Mouse (Mus musculus) layer of hippocampus, adult 2 months (tissue): Measurements from ENCODE around the gene Foxr1. TPM values are rescaled to one million over a fixed set of nuclear protein-coding genes. Genes with fewer than 3 reads are reported as not detected.

Experiments
- DNase-seq, 2 experiments: peaks; one replicate each; pipeline ENCODE4 v3.0.0; 2022; ENCODE audit warnings: low spot score in 2 of 2
- H3K27ac ChIP-seq: fragments of 200-600 bp; 2 replicates; pipeline ENCODE4 v1.8.1; 2022
- H3K4me3 ChIP-seq: fragments of 200-600 bp; 2 replicates; pipeline ENCODE4 v1.8.1; 2022; ENCODE audit warnings: mild to moderate bottlenecking
- CTCF ChIP-seq: fragments of 200-600 bp; conservative IDR thresholded peaks from 2 replicates; pipeline ENCODE4 v1.8.1; 2022; ENCODE audit warnings: antibody characterized with exemption, mild to moderate bottlenecking, moderate library complexity
- total RNA-seq, 2 experiments: library from RNA; stranded (reverse); gene quantifications; 2 replicates each; pipeline ENCODE4 v1.2.3; 2021

Gene Foxr1
- total RNA-seq, 2 experiments from 2014 or later: not detected

DNA sequence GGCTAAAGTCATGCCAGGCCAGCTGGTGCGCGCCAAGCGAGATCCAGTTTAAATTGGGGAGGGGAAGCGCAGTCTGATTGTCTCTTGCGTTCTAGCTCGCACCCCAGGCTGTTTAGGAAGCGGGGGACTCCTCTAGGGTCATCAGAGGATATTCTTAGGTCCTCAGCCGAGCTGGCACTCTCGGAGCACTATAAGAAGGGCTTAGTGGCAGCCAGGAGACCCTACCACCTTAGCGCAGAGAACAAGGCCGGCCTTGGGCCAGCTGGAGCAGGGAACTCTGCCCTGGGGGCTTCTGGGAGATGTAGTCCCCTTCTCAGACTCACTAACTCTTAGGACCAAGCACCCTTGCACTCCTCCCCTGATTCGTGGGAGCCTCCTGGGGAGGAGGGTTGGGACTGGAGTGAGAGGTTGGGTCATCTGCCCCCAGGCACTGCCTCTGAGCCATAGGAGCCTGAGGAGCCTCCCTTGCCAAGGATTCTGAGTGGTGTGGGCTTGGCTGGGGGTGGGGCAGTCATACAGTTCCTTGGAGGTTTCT lies 42.6 kb upstream of the Foxr1 start:
- Histone ChIP-seq H3K4me3 (peak overlapping the region; percentile 85), H3K27ac (peak overlapping the region; percentile 98)
- DNase-seq: no peak
- TF ChIP-seq CTCF: no peak

DNA sequence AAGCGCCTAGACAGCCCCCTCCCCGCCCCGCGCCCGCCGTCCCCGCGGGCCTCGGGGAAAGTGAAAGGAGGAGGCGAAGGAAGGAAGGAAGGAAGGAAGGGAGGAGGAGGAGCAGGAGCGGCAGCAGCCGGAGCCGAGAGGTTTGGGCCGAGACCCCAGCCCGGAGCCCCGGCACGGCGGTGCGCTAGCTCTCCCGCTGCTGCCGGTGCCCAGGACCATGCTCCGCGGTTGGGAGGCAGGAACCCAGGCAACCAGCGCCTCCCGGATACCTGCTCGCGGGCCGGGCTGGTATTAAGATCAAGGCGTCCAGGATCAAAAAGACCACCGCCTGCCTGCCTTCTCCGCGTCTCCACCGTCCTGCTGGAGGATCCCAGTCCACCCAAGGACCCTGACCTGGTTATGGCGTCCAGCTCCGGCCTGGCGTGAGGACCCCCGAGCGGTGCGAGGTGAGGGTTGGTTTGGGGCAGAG lies 42.1 kb upstream of the Foxr1 start:
- no peak for DNase-seq
- TF ChIP-seq CTCF: no peak
- Histone ChIP-seq H3K27ac (peak overlapping the region; percentile 98), H3K4me3 (peak overlapping the region; percentile 85)

DNA sequence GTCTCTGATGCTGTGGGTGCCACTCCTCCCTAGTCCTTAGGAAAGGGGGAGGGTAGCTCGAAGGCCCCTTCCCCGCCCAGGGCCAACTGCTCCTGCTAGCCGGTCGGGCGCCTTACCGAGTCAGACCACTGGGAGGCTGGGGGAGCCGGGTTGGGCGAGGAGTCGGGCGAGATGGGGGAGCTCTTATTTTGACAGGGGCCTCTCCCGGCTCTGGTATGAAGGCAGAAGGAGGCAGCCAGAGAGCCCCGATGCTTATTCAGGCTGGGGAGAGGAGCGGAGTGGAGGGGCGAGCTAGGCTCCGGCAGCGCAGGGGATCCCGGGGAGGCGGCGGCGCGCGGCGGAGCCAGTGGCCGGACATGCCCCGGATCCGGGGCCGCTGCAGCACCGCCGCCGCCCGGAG lies 41.6 kb upstream of the Foxr1 start, which contains the start of gene Bcl9l:
TSS of gene Bcl9l (plus strand) at position 274 of the 400 bp plus-strand sequence.
- peak; percentile 90 for TF ChIP-seq CTCF
- Histone ChIP-seq H3K27ac (peak within 1 kb of the TSS; percentile 98), H3K4me3 (peak within 1 kb of the TSS; percentile 85)
- peak; percentile 92 to 93 for DNase-seq

DNA sequence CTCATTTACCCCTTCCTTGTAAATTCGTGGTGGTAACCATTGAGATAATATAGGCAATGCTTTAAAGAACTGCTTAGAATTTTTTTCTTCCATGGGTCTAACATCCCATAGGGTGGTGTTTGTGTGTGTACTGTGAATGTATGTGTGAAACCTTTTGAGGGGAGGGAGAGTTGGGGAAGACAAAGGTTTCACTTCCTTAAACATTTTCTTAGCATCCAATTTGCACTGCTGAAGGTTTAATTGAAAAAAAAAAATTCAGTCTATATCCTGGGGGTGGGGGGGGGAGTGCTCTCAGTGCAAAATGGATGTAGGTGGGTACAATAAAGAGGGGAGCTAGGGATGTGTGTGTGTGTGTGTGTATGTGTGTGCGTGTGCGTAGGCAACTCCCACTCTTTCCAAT lies 41.2 kb upstream of the Foxr1 start:
- TF ChIP-seq CTCF: no peak
- Histone ChIP-seq H3K27ac (peak overlapping the region; percentile 98), H3K4me3 (peak overlapping the region; percentile 85)
- no peak for DNase-seq

DNA sequence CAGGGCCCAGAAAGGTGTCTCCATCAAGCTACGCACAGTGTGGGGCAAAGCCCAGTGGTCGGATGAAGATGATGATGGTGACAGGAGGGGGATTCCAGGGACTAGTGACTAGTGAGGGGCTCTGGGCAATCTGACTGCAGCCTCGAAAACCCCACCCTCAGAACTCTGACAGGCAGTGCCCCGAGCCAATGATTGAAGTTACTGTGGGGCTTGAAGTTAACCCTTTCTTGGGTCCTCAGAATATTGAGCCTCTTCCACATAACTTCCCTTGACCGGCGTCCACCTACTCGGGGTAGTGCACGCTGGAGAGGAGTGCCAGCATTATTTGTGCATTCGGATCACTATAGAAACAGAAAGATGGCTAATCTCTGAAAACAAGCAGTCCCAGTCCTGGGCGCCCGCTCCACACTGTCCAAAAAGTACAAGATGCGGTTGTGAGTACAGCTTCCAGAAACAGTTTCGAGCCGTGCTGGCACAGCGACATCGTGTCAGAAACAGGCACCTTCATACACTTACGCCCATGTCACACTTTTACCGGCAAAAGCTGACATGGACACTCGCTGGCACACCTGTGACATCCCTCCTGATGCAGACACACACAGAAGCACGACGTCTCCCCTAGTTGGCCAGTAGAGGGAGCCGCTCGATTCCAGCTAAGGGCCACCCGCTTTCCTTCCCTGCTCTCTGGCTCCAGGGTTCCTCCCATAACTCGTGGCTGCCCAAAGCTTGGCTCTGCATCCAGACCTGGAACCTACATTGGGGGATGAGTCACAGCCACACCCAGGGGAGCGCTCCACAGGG lies 38.9 kb upstream of the Foxr1 start:
- Histone ChIP-seq H3K4me3 (peak overlapping the region; percentile 70), H3K27ac (peak overlapping the region; percentile 99)
- peak; percentile 93 for TF ChIP-seq CTCF
- DNase-seq: peak; percentile 87 to 91

DNA sequence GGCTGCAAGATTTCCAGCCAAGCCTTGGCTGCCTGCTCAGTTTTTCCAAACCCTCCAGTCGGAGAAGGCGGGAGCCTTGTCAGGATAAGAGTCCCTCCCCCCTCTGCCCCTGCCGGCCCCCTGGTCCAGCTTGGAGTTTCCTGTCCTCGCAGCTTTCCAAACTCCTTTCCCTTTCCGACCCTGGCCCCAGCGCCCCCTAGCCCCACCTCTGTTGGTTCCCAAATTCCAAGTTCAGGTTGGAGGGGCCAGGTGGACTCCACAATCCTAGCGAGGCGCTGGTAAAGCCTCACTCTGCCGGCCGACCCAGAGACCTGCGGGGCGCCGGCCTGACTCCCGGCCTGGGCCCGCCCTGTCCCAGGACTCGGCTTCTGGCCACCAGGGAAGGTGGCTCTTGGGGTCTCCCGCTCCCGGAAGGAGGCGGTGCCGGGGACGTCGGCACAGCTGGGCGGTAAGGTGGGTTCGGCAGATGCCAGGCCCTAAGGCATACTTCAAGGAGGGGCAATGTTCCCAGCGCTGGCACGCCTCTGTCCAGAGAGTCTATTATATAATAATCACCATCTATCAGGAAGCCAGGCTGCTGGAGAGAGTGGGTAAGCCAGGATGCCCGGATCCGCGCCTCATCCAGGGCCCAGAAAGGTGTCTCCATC lies 38.1 kb upstream of the Foxr1 start:
- Histone ChIP-seq H3K27ac (peak overlapping the region; percentile 99), H3K4me3 (peak overlapping the region; percentile 70)
- TF ChIP-seq CTCF: peak; percentile 8; the same call in 1 of the 2 replicates
- peak in 1 of 2 experiments; percentile 63 for DNase-seq

DNA sequence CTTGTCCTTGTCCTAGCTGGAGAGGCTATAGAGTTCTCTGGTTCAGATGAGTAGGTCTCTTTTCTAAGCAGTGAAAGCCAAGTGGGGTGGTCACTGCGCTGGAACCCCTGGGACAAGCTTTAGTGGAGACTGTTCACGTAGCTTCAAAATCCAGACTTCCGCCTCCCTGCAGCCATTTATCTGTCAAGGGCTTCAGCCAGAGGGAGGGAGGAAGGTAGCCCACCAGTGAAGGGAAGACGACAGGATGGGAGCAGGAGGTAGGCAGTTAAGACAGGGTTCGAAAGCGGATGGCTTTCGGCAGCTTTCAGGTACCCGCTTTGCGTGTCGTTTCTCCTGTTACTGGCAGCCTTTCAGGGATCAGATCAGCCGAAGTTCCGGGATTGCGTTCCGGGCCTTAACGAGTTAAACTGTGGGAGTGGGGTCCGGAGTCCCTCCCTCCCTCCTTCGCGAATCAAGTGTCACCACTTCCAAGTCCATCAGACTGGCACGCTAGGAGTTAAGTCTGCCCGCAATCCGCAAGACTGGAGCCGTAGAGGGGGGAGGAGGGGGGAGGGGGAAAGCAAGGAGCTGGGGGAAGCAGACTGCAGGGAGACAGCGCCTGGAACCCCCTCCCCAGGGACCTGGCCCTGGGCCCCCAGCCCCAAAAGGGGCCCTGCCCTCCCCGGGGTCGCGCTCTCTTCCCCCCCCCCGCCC lies 37.4 kb upstream of the Foxr1 start:
- DNase-seq: peak in 1 of 2 experiments; percentile 72
- H3K27ac ChIP-seq: peak overlapping the region; percentile 99
- H3K4me3 ChIP-seq: peak overlapping the region; percentile 70
- no peak for TF ChIP-seq CTCF

DNA sequence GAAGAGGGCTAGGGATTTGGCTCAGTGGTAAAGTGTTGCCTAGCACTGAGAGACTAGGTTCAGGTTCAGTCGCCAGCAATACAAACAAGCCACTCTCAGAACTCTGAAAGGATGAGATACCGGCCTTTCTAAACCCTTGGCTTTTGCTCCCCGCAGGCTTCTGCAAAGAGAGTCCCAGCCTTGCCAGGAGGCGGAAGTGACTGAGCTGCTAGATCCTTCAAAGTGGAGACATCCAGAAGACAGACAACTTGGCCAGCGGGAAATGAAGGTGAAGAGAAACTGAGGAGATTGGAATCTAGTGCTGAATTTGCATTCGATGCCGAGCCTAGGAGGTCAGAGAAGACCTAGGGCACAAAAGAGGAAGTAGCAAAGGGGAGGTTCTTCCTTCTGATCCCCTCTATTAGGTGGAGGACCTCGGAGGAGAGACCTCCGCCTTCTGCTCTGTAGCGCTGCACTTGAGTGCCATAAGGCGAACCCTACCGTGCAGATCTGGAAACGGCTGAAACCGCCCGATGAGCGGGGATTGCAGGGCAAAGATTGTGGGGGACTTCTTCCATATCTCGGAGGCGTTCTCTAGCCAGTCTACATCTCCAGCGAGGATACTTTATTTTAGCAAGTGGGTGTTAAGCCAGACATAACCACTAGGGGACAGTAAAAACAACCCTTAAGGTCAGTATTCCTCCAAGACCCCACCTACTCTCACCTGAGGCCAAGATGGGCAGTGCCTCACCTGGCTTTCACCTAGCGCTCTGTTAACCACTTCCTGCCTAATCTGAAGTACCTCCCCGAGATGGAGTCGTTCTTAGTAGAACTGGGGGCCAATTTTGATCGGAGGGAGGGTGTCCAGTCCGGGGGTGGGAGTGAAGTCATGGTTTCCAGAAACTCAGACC lies 36.6 kb upstream of the Foxr1 start:
- DNase-seq: no peak
- H3K4me3 ChIP-seq: peak overlapping the region; percentile 70
- peak; percentile 95 for TF ChIP-seq CTCF
- peak overlapping the region; percentile 99 for H3K27ac ChIP-seq

DNA sequence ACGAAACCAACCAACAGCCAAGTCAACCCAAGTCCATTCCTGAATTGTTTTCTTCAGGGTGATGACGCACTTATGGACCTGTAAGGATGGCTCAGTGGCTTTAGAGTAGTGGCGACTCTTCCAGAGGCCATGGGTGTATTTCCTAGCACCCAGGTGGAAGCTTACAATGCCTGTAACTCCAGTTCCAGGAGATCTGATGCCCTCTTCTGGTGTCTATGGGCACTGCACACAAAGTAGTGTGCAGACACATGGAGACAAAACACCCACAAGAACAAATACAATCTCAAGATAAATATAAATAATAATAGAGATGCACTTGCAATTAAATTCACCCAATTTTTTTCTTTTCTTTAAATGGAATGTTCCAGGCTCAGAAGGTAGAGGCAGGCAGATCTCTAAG lies 35.0 kb upstream of the Foxr1 start:
- no peak overlapping the region for H3K4me3 ChIP-seq
- TF ChIP-seq CTCF: peak; percentile 68
- H3K27ac ChIP-seq: no peak overlapping the region
- no peak for DNase-seq

DNA sequence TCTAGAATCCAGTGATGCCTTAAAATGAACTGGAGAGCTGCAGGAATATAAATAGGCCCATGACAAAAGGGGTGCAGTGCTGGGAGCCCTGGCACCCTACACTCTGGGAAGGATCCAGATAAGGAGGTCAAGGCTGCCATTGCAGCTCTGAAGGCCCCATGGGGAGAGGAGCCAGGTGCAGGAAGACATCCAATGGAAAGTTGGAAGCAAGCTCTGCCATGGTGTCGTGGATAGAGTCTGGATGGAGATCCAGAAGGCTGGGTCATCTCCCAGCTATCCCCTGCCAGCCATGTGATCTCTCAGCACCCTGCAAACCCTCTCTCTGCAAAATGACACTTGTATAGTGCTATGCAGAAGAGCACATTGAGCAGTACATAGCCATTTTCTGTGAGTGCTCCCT lies 33.4 kb upstream of the Foxr1 start:
- DNase-seq: no peak
- H3K27ac ChIP-seq: no peak overlapping the region
- TF ChIP-seq CTCF: no peak

DNA sequence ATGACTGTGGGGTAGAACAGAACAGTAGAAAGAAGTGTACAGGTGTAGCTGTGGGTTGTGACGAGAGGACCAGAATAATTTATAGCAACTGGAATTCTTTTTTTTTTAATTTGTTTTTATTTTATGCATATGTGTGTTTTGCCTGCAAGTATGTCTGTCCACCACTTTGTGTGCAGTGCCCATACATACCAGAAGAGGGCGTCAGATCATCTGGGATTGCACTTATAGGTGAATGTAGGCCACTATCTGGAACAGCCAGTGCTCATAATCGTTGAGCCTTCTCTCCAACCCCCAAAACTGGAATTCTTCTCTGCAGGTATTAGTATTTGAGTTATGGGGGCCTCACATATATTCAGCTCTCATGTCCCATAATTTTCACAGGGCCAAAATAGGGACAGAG lies 32.2 kb upstream of the Foxr1 start:
- H3K27ac ChIP-seq: no peak overlapping the region
- peak; percentile 61 for TF ChIP-seq CTCF
- no peak for DNase-seq
- no peak overlapping the region for H3K4me3 ChIP-seq

More for the DNA sequence above, 33.4 kb upstream of the Foxr1 start:
- no peak overlapping the region for H3K4me3 ChIP-seq

DNA sequence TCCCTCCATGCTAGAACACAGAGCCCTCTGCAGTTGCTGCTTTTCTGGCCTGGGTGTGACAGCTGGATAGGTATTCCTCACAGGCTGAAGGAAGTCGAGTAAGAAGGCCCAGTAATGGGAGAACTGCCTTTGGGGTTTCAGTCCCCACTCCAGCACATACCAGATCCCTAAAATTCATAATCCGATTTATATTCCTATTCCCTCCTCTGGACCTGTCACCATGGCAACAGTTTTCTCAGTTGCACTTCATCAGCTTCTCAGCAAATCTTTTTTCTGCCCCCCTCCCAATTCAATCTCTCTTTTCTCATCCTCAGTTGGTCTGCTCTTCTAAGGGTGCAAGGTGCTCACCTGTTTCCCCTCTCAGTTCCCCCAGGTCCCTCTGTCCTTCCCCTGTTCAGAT lies 27.9 kb upstream of the Foxr1 start:
- DNase-seq: no peak
- Histone ChIP-seq H3K27ac (peak overlapping the region; percentile 72), H3K4me3 (no peak overlapping the region)
- TF ChIP-seq CTCF: no peak
